In the genomic region with DNA sequence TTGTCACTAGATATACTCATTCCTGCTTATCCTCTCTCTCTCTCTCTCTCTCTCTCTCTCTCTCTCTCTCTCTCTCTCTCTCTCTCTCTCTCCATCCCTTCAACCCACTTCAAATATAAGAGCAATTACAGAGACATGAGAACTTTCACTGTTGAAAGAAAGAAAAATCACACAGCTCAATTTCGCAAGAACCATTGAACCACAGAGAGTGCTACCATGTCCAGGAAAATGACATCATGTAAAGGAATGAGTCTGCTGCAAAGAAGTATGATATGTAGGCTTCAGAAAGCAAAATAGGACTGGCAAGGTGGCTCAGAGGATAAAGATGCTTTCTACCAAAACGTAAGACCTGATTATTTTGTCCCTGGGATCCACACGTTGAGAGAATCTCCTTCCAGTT, we compare ENCODE assay signal across 26 mouse cellular contexts. TPM values are rescaled to one million over a fixed set of nuclear protein-coding genes. Genes with fewer than 3 reads are reported as not detected.
DNase-seq lines count a peak whose midpoint lies in the region; ATAC-seq and TF ChIP-seq lines count a peak whose summit lies in the region.
"Had no signal": no experiment of that assay in that cellular context is flagged by ENCODE, and none has a peak within 500 bp of the region (broad histone marks: within the 10 kb centered on the region; RNA-seq: fewer than 3 reads in every experiment).

No protein-coding gene starts in this region.

- no peak overlapping the region for H3K9ac ChIP-seq in midbrain, embryonic 11.5 days (ENCODE audit: low read length)
- H3K9ac ChIP-seq in midbrain, embryonic 15.5 days, result no peak overlapping the region
- H3K9ac ChIP-seq: embryonic facial prominence, embryonic 12.5 days; forebrain, embryonic 12.5 days had no signal

- no peak for ATAC-seq in midbrain, embryonic 11.5 days (ENCODE audit: low FRiP score)
- no peak for ATAC-seq in midbrain, embryonic 15.5 days (replicated peaks)
- no peak for ATAC-seq in Patski
- ATAC-seq in megakaryocyte progenitor cell, adult 5-6 weeks (replicated peaks; ENCODE audit: poor library complexity), result no peak
- ATAC-seq: CD4-positive, CD25-positive, alpha-beta regulatory T cell, adult 4 months; forebrain, embryonic 14.5 days; forebrain, embryonic 16.5 days had no signal

- peak; percentile 45 for DNase-seq in midbrain, embryonic 11.5 days (ENCODE audit: low spot score, missing footprints)
- peak; percentile 33 for DNase-seq in Muller cell, postnatal 12 days (ENCODE audit: inconsistent ontology term)
- DNase-seq in Patski (ENCODE audit: low read depth, low spot score), result peak; percentile 6
- DNase-seq in fibroblast of lung, adult 2 months (ENCODE audit: low read depth), result peak; percentile 46
- DNase-seq in kidney, adult 9 months, result no peak
- no peak for DNase-seq in testis, postnatal 10 days (ENCODE audit: low spot score)
- DNase-seq: adrenal gland, adult 8-10 months; adrenal gland, postnatal 14 days; adrenal gland, postnatal 36 days; B cell, adult 2 months; cerebellum, adult 11-12 months; cerebellum, adult 2 months; cerebellum, adult 9-10 months; cerebellum, postnatal 10 days; cerebellum, postnatal 25 days had no signal

- H3K27ac ChIP-seq in midbrain, embryonic 11.5 days (ENCODE audit: low read depth, low read length), result no peak overlapping the region
- H3K27ac ChIP-seq in midbrain, embryonic 15.5 days, result no peak overlapping the region
- H3K27ac ChIP-seq: embryonic facial prominence, embryonic 10.5 days; embryonic facial prominence, embryonic 12.5 days; forebrain, embryonic 10.5 days; forebrain, embryonic 12.5 days had no signal

- CTCF ChIA-PET in Patski (lab: Charles Lee), result no interaction called here

- no peak overlapping the region for H3K4me3 ChIP-seq in midbrain, embryonic 11.5 days (ENCODE audit: low read depth, low read length)
- no peak overlapping the region for H3K4me3 ChIP-seq in midbrain, embryonic 15.5 days
- H3K4me3 ChIP-seq: embryonic facial prominence, embryonic 10.5 days; embryonic facial prominence, embryonic 12.5 days; forebrain, embryonic 10.5 days; forebrain, embryonic 12.5 days had no signal

- no peak overlapping the region for H3K4me2 ChIP-seq in midbrain, embryonic 11.5 days
- no peak overlapping the region for H3K4me2 ChIP-seq in midbrain, embryonic 15.5 days
- H3K4me2 ChIP-seq: embryonic facial prominence, embryonic 12.5 days; forebrain, embryonic 12.5 days had no signal

- H3K4me1 ChIP-seq in midbrain, embryonic 11.5 days (ENCODE audit: control insufficient read depth, insufficient read depth, low read length), result no peaks in the 10 kb centered on the region
- no peaks in the 10 kb centered on the region for H3K4me1 ChIP-seq in midbrain, embryonic 15.5 days
- H3K4me1 ChIP-seq: embryonic facial prominence, embryonic 10.5 days; embryonic facial prominence, embryonic 12.5 days; forebrain, embryonic 12.5 days had no signal

- in situ Hi-C loops in Patski (cut with MboI; ENCODE audit: low pct_unique_long_range_greater_than_20kb), result no loop called here

- WGBS in midbrain, embryonic 11.5 days, result 96% methylated on average over 3 of the region's 3 CpGs
- WGBS in midbrain, embryonic 15.5 days, result 92% methylated on average over 3 of the region's 3 CpGs

- no peak for TF ChIP-seq CTCF in Patski (IDR thresholded peaks at IDR 0.05)

- POLR2A ChIA-PET in Patski (lab: Charles Lee), result interaction anchor here (0.6 kb wide), 1 partner anchor 1494 kb away, joined by 3 read pairs; no protein-coding TSS in a partner anchor

- no peaks in the 10 kb centered on the region for H3K9me3 ChIP-seq in midbrain, embryonic 11.5 days (ENCODE audit: control insufficient read depth, low read length)
- H3K9me3 ChIP-seq in midbrain, embryonic 15.5 days, result no peaks in the 10 kb centered on the region
- H3K9me3 ChIP-seq: embryonic facial prominence, embryonic 10.5 days; embryonic facial prominence, embryonic 12.5 days; forebrain, embryonic 10.5 days; forebrain, embryonic 12.5 days; G1E had no signal

- H3K27me3 ChIP-seq in midbrain, embryonic 11.5 days (ENCODE audit: control insufficient read depth, insufficient read depth, low read length), result no peaks in the 10 kb centered on the region
- H3K27me3 ChIP-seq in midbrain, embryonic 15.5 days (replicated peaks), result no peaks in the 10 kb centered on the region
- H3K27me3 ChIP-seq in Patski, result no peaks in the 10 kb centered on the region
- H3K27me3 ChIP-seq: CH12.LX; embryonic facial prominence, embryonic 12.5 days; forebrain, embryonic 12.5 days had no signal

- no peaks in the 10 kb centered on the region for H3K36me3 ChIP-seq in midbrain, embryonic 11.5 days (ENCODE audit: control insufficient read depth, insufficient read depth, low read length)
- H3K36me3 ChIP-seq in midbrain, embryonic 15.5 days (replicated peaks), result no peaks in the 10 kb centered on the region
- H3K36me3 ChIP-seq: embryonic facial prominence, embryonic 10.5 days; embryonic facial prominence, embryonic 12.5 days; forebrain, embryonic 10.5 days; forebrain, embryonic 12.5 days; G1E had no signal

RNA-seq across cellular contexts. Expression of gene Nxpe2, which starts 7.4 kb away (rescaled TPM):
- polyA plus RNA-seq in midbrain, embryonic 11.5 days (2014; fragmentation: Nextera tagmentation; extraction: Ambion mirVana), result 1.3 and 1.7 TPM in 2 replicates
- 0.38 and 0.54 TPM in 2 replicates for polyA plus RNA-seq in midbrain, embryonic 15.5 days (2015; fragmentation: Nextera tagmentation; extraction: Ambion mirVana)
- 0.10 TPM for polyA plus RNA-seq in Patski (2021)
- 18.0 and 28.6 TPM in 2 replicates for total RNA-seq in megakaryocyte progenitor cell, adult 5-6 weeks (2015)
- total RNA-seq in megakaryocyte progenitor cell, adult 5-6 weeks (2017), result 15.1 and 31.6 TPM in 2 replicates

Comparison
In these comparisons a context has a peak if more than half of its experiments do, and no peak if none do; other contexts are left out.
1. DNase-seq: peak in midbrain, embryonic 11.5 days (single experiment), Muller cell, postnatal 12 days (single experiment), Patski (single experiment) and fibroblast of lung, adult 2 months (single experiment); none in kidney, adult 9 months (single experiment) and testis, postnatal 10 days (single experiment).